Mouse (Mus musculus) erythroblast, embryonic 14.5 days (primary cell): ENCODE measurements around the gene Arhgef12.

Experiments used
- GATA1 ChIP-seq: IDR thresholded peaks from 2 replicates; pipeline ENCODE4 v1.6.1; 2012; ENCODE audit warnings: low read length, inconsistent platforms, mixed read lengths
- TAL1 ChIP-seq: IDR thresholded peaks from 3 replicates; pipeline ENCODE4 v1.6.1; 2012; ENCODE audit warnings: low read length, inconsistent platforms, mixed read lengths

- TF ChIP-seq TAL1, result no peak
- no peak for TF ChIP-seq GATA1
These were observed 91.3 kb downstream of the Arhgef12 start for GRCm38 (mm10) chr9:43015786-43016185.
